Mouse (Mus musculus): Measurements from ENCODE around the gene Dppa3. TPM values are rescaled to one million over a fixed set of nuclear protein-coding genes. Genes with fewer than 3 reads are reported as not detected.

The Dppa3 gene
- polyA plus RNA-seq (2021; fragmentation: Nextera tagmentation) = not detected in 2 replicates
- long read RNA-seq, experiment 1 = 0 reads
- long read RNA-seq, experiment 2 = 0 reads

DNA sequence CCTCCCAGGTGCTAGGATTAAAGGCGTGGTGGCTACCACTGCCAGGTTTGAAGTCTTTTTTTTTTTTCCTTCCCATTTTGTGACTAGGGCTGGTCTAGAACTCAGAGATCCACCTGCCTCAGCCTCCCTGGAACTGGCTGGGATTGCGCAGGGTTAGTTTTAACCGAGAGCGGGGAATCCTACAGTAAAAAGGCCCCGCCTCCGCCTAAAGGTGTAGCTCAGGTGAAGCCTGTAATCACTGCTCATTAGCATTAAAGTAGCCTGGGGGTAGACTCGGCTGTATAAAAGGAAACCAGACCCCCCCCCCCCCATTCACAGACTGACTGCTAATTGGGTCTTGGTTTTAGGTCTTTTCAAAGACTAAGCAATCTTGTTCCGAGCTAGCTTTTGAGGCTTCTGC is at the start of gene Dppa3:
Gene Dppa3 (plus strand): TSS at position 301 of the 400 bp plus-strand sequence.

DNA sequence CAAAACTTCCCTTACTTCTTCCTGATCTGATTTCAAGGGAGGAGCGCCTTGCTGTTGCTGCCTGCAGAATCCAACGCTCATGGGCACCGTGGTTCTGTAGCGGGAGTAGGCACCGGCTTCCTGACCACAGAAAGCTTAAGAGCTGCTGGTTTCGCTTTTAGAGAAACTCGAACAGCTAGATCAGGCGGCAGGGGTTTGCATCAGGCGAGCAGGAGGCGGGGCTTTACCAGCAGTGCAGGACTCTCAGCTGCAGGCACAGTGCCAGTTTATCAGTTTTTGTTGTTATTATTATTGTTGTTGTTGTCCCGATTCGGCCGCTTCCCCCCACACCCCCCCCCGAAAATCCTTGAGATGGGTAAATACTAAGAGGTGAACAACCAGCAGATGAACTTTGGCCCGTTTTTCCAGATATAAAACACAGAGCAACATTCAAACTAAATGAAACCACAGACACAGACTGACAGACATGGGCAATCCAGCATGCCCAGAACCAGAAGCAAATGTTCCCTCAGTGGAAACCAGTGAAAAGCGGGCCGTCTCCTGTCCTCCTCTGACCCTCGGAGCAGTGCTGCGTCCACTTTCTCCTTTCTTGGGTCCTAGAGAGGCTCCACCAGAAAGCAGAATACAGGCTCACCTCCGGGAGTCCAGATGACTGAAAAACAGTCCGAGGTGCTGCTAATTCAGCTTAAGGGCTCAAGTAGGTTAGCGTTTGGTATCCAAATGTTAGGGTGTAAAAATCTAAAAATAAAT is 23.8 kb upstream of the Dppa3 start, which contains the start of gene Apobec1:
Gene Apobec1 (minus strand): TSS at position 203 of the 750 bp plus-strand sequence.

DNA sequence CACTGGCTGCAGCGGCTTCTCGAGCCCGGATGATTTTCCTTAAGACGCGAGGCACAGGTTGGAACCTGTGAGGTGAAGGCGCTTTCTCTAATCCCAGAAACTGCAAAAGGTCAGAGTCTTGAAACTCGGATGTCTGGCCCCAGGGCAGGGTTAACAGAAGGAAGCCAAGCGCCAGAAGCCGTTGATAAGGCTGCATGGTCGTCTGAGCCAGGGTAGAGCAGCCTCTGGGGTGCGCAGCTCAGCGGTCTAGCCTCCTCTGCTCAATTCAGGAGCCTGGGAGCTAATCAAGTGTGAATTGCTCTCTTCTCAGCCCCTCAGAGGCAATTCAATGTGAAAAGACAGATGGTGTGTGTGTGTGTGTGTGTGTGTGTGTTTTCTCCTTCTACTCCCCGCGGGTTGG is 16.4 kb upstream of the Dppa3 start, which contains the start of gene Gdf3:
Gene Gdf3 (minus strand): TSS at position 317 of the 400 bp plus-strand sequence.

Other genes with a start within 250 kb of the Dppa3 start
- gene Rimklb, start 127.6 kb upstream of the Dppa3 start, polyA plus RNA-seq (2021; fragmentation: Nextera tagmentation) = 14.5 and 17.3 TPM in 2 replicates
- gene Mfap5, start 120.6 kb upstream of the Dppa3 start, polyA plus RNA-seq (2021; fragmentation: Nextera tagmentation) = 0.87 and 0.93 TPM in 2 replicates
- gene Aicda, start 72.6 kb upstream of the Dppa3 start, polyA plus RNA-seq (2021; fragmentation: Nextera tagmentation) = not detected in 2 replicates
- 1.6 and 2.9 TPM in 2 replicates for gene Apobec1, start 24.0 kb upstream of the Dppa3 start, polyA plus RNA-seq (2021; fragmentation: Nextera tagmentation)
- not detected in 2 replicates for gene Gdf3, start 16.3 kb upstream of the Dppa3 start, polyA plus RNA-seq (2021; fragmentation: Nextera tagmentation)
- not detected in 2 replicates for gene Nanog, start 81.1 kb downstream of the Dppa3 start, polyA plus RNA-seq (2021; fragmentation: Nextera tagmentation)
- gene Slc2a3, start 175.2 kb downstream of the Dppa3 start, polyA plus RNA-seq (2021; fragmentation: Nextera tagmentation) = 26.6 and 28.1 TPM in 2 replicates
- 3.8 and 5.0 TPM in 2 replicates for gene Foxj2, start 193.5 kb downstream of the Dppa3 start, polyA plus RNA-seq (2021; fragmentation: Nextera tagmentation)
- 1.1 and 1.8 TPM in 2 replicates for gene C3ar1, start 229.8 kb downstream of the Dppa3 start, polyA plus RNA-seq (2021; fragmentation: Nextera tagmentation)
- gene Necap1, start 248.1 kb downstream of the Dppa3 start, polyA plus RNA-seq (2021; fragmentation: Nextera tagmentation) = 120 and 147 TPM in 2 replicates

Measured in left cerebral cortex, adult 6 months (tissue).